Mouse (Mus musculus): ENCODE results near the gene Homez.

Gene Homez

DNA sequence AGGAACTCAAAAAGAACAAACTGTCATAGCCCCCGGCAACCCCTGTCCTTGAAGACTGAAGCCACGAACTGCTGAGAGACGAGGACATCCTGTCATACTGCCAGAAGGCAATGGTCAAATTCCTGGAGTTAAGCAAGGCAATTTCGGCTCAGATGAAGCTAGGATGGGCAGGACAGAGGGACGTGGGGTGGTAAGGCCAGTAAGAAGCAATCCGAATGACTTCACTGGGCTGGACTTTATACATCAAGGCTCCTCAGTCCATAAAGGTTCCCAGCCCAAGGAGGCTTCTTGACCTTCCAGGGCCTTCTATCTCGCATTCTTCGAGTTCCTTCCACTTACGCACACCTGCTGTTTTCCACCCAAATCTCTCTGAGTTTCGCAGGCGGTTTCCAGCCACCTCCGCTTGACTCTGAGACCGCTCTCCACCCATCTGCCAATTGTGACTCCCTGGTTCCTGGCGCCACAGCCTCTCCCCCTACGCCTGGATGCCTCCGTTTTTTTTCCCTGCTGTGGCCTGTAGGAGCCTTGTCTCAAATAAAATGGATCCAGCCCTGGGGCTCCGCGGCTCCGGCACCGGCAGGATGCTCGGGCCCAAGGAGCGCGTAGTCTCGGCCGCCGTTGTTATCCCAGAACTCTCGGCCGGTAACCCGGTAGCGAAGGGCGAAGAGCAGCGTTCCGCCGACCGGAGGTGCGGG, 5.2 kb upstream of the Homez start:
- in situ Hi-C loops (cut with MboI, MseI) = loop anchor here (25.0 kb wide), 1 partner anchor 711 kb away; the partner anchor contains the start of genes Emc9, Fitm1, Psme1 and Psme2

GRCm38 (mm10) chr14:54874165-54874564, 3.4 kb upstream of the Homez start:
- in situ Hi-C loops (cut with MboI, MseI) = no loop called here

- in situ Hi-C loops (cut with MboI, MseI) = no loop called here
Observed at GRCm38 (mm10) chr14:54868026-54868425, 2.7 kb downstream of the Homez start.

DNA sequence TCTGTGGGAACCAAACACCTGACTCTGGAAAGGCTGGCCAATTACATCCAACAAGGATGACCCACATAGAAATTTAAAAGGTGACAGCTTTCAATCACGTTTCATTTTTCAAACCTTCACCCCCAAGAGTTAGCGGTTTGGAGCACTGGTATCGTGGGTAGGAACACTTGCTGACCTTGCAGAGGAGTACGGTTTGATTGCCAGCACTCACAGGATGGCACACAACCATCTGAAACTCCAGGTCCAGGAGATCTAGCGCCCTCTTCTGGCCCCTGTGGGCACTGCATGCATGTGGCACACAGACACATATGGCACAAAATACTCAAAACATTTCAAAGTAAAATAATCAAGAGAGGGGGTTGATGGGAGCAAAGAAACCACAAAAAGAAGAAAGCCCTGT, 3.8 kb downstream of the Homez start:
- in situ Hi-C loops (cut with MboI, MseI) = no loop called here

- in situ Hi-C loops (cut with MboI, MseI) = no loop called here
Observed at GRCm38 (mm10) chr14:54866268-54866667, 4.5 kb downstream of the Homez start.

- in situ Hi-C loops (cut with MboI, MseI) = no loop called here
Observed at GRCm38 (mm10) chr14:54865626-54866025, 5.1 kb downstream of the Homez start.

DNA sequence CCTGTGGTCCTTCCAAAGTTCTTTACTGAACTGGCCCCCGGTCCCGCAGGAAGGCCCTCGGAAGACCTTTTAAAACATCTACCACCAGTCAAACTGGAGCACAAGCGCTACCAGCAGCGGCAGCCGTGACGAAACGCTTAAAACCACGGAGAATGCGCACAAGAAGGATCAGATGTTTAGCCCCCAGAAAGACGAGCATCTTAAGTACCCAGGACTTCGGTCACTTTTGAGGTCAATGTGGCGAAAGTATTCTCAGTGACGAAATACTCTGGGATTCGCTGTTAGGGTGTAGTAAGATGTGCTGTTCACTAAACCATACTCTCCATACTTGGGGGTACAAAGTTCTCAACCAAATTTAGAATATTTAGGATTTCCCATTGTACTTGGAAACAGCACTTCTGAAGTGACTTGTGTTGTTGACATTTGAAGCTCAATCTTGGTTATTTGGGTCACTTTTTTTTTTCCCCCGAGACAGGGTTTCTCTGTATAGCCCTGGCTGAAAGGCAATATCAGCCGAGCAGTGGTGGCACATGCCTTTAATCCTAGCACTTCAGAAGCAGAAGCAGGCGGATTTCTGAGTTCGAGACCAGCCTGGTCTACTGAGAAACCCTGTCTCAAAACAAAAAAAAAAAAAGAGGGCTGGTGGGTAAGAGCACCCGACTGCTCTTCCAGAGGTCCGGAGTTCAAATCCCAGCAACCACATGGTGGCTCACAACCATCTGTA, 6.3 kb downstream of the Homez start:
- in situ Hi-C loops (cut with MboI, MseI) = no loop called here

DNA sequence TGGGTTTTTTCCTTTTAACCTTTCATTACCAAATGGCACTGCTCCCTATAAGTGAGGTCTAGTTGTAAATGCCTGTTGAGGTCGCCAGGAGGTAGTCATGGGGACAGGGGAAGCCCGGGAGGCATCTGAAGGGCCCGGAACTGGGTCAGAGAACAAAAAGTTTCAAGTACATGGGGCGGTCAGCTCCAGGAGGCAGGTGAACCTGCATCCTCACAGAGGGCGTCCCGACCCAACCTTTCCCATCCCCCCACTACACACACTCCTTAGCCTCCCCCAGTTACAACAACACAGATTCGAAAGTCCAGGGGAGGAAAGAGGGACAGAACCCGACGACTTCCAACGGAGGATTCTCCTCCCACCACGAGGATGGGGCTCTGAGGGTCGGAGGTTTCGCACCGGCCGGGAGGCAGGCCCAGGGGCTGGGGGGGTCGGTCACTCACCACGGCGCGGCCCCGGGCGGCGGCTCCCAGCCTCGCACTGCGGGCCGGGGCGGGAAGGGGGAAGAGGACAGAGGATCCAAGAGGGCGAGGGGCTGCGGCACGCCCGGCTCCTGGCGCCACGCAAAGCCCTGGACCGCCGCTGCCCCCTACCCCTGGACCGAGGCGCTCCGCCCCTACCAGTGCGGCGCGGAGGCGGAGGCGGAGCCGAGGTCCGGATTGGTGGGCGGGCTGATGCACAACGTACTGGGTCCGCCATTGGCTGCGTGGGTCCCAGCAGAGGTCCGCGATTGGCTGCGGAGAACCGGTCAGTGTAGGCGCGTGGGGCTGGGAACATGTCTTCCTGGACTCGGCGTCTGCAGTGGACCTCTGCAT, 7.1 kb downstream of the Homez start:
- in situ Hi-C loops (cut with MboI, MseI) = no loop called here

DNA sequence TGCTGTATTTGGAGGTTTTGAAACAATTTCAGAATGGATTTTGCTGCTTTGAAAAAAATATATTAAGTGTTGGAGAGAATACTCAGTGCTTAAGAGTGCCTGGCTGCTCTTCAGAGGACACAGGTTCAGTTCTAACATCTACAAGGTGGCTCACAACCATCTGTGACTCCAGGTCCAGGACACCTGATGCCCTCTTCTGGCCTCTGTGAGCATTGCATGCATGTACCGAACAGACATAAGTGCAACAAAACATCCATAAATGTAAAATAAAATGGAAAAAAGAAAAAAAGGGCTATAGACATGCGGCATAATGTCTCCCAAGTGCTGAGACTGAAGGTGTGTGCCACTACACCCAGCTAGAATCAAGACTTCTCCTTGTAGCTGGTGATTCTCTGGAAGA, 10.2 kb downstream of the Homez start:
- in situ Hi-C loops (cut with MboI, MseI) = no loop called here

- in situ Hi-C loops (cut with MboI, MseI) = no loop called here
Observed at GRCm38 (mm10) chr14:54857891-54858290, 12.9 kb downstream of the Homez start.

- in situ Hi-C loops (cut with MboI, MseI) = no loop called here
Observed at GRCm38 (mm10) chr14:54856703-54857102, 14.1 kb downstream of the Homez start.

DNA sequence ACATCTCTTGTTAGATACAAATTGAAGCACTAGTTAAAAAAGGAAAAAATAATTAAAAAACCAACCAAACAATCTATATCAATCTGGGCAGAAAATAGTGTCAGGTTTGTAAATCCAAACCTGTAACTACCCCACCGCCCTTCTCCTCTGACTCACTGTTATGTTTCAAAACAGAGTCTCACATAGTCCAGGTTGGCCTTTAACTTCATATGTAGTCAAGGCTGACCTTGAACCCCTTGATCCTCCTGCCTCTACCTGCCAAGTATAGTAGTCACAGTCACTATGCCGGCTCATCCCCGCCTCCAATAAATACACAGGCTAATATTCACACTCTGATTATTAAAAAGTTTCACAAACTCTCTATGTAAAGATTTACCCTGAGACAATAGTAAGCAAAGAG, 15.0 kb downstream of the Homez start:
- in situ Hi-C loops (cut with MboI, MseI) = no loop called here

DNA sequence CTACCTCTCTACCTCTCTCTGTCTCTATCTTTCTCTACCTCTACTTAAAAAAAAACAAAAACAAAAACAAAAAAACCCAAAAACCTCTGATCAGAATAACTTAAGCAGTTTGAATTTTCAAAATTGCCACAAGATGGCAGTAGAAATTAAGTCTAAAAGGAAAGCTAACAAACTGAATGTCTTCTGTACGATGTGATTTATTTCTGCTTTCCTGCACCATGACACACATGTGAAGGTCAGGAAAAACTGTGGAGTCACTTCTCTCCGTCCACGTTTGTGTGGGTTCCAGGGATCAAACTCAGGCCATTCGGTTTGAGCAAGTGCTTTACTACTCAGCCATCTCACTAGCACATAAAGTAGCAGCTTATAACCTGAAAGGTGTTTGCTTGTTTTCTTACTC, 27.3 kb downstream of the Homez start:
- in situ Hi-C loops (cut with MboI, MseI) = no loop called here

DNA sequence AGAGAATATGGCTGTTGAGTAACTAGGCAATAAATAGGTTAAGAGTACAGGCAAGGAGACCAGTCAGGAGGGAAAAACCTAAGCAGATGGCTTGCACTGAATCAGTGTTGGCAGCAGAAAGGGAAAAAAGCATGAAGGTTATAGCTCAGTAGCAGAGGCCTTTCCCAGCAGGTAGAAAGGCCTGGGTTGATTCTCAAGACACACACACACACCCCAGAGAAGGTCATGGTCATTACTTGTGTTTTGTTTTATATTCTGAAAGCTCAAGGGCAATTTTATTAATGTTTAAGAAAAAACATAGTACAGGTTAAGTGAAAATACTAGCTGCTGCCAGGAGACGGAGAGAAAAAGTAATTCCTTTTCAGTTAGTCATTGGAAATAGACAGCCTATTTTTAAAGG, 47.0 kb downstream of the Homez start:
- in situ Hi-C loops (cut with MboI, MseI) = no loop called here

- in situ Hi-C loops (cut with MboI, MseI) = no loop called here
Observed at GRCm38 (mm10) chr14:54822301-54822700, 48.5 kb downstream of the Homez start.

- in situ Hi-C loops (cut with MboI, MseI) = no loop called here
Observed at GRCm38 (mm10) chr14:54817791-54818190, 53.0 kb downstream of the Homez start.

- in situ Hi-C loops (cut with MboI, MseI) = no loop called here
Observed at GRCm38 (mm10) chr14:54815737-54816136, 55.0 kb downstream of the Homez start.

- in situ Hi-C loops (cut with MboI, MseI) = no loop called here
Observed at GRCm38 (mm10) chr14:54813991-54814390, 56.8 kb downstream of the Homez start, which contains the start of gene Rnf212b. TSS of gene Rnf212b (plus strand) at chr14:54814141.

- in situ Hi-C loops (cut with MboI, MseI) = no loop called here
Observed at GRCm38 (mm10) chr14:54809668-54810033, 61.1 kb downstream of the Homez start.

- in situ Hi-C loops (cut with MboI, MseI) = no loop called here
Observed at GRCm38 (mm10) chr14:54808718-54809667, 61.8 kb downstream of the Homez start.

GRCm38 (mm10) chr14:54806124-54806523, 64.6 kb downstream of the Homez start:
- in situ Hi-C loops (cut with MboI, MseI) = no loop called here

All from regulatory T cell (primary cell).